Mouse (Mus musculus): ENCODE measurements around the gene Samd13. TPM values are rescaled to one million over a fixed set of nuclear protein-coding genes. Genes with fewer than 3 reads are reported as not detected.

The Samd13 gene
- polyA plus RNA-seq, 2 experiments = 0.06 to 0.15 TPM

- H3K9ac ChIP-seq (replicated peaks) = no peak overlapping the region
- H3K4me2 ChIP-seq (ENCODE audit: low read depth) = no peak overlapping the region
- no peaks in the 10 kb centered on the region for H3K9me3 ChIP-seq (ENCODE audit: control insufficient read depth, low read length)
- no peak for ATAC-seq (ENCODE audit: insufficient read depth)
- DNase-seq (ENCODE audit: low read depth in 3 of 3, low spot score in 3 of 3) = no peak
- no peaks in the 10 kb centered on the region for H3K27me3 ChIP-seq (ENCODE audit: control insufficient read depth, insufficient read depth, low read length)
- H3K4me3 ChIP-seq (ENCODE audit: insufficient read depth in 1 of 2, low read depth in 2 of 2, low read length in 2 of 2) = no peak overlapping the region
- 64% methylated on average over 6 of the region's 6 CpGs for WGBS (ENCODE audit: insufficient replicate concordance)
- H3K4me1 ChIP-seq (replicated peaks; ENCODE audit: control insufficient read depth in 2 of 2, insufficient read depth in 2 of 2, low read length in 1 of 2) = peaks cover under 1 to 1% of the 10 kb centered on the region in 2 experiments
- H3K36me3 ChIP-seq (replicated peaks; ENCODE audit: control insufficient read depth, insufficient read depth, low read depth) = no peaks in the 10 kb centered on the region
- H3K27ac ChIP-seq = no peak overlapping the region
- TF ChIP-seq EP300 (IDR thresholded peaks at IDR 0.05; ENCODE audit: low read depth) (no peak), CTCF (IDR thresholded peaks at IDR 0.05; ENCODE audit: low read depth) (no peak)
Observed at GRCm38 (mm10) chr3:146661001-146661400, 24.4 kb downstream of the Samd13 start.

GRCm38 (mm10) chr3:146659321-146659720 lies 26.1 kb downstream of the Samd13 start:
- Histone ChIP-seq H3K9ac (replicated peaks) (no peak overlapping the region), H3K27ac (no peak overlapping the region), H3K4me1 (replicated peaks; ENCODE audit: control insufficient read depth in 2 of 2, insufficient read depth in 2 of 2, low read length in 1 of 2) (peaks cover 15 to 16% of the 10 kb centered on the region in 2 experiments), H3K27me3 (ENCODE audit: control insufficient read depth, insufficient read depth, low read length) (no peaks in the 10 kb centered on the region), H3K4me3 (ENCODE audit: insufficient read depth in 1 of 2, low read depth in 2 of 2, low read length in 2 of 2) (no peak overlapping the region), H3K9me3 (ENCODE audit: control insufficient read depth, low read length) (no peaks in the 10 kb centered on the region), H3K36me3 (replicated peaks; ENCODE audit: control insufficient read depth, insufficient read depth, low read depth) (no peaks in the 10 kb centered on the region), H3K4me2 (ENCODE audit: low read depth) (no peak overlapping the region)
- no peak for DNase-seq (ENCODE audit: low read depth in 3 of 3, low spot score in 3 of 3)
- 78% methylated on average over 5 of the region's 5 CpGs for WGBS (ENCODE audit: insufficient replicate concordance)
- no peak for TF ChIP-seq EP300 (IDR thresholded peaks at IDR 0.05; ENCODE audit: low read depth)
- no peak for TF ChIP-seq CTCF (IDR thresholded peaks at IDR 0.05; ENCODE audit: low read depth)
- ATAC-seq (ENCODE audit: insufficient read depth) = no peak

DNA sequence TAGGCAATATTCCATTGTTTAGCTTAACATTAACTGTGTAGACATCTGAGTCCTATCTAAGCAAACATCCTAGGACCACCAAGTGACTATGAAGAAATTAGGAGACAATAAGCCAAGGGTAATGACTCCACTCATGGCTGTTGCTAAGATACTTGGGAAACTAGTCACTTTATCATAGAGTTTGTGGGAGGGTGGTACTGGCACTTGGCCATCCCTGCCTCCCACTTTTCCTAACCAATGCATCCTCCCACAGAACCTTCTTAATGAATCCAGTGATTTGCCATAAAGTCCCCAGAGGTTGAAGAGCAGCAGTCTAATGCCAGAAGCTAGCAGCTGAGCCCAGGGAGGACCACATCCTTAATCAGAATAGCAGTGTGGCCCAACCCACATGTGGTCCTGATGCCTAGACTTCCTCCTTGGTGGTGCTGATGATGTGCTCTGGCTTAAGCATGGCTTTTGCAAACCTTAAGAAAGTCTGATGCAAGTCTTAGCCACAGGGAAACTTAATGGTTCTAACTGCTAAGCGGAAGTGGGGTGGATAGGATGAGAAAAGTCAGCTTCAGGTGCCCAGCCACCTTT lies 27.2 kb downstream of the Samd13 start:
- no peak for TF ChIP-seq EP300 (IDR thresholded peaks at IDR 0.05; ENCODE audit: low read depth)
- no peak for TF ChIP-seq CTCF (IDR thresholded peaks at IDR 0.05; ENCODE audit: low read depth)
- H3K36me3 ChIP-seq (replicated peaks; ENCODE audit: control insufficient read depth, insufficient read depth, low read depth) = no peaks in the 10 kb centered on the region
- H3K4me1 ChIP-seq (replicated peaks; ENCODE audit: control insufficient read depth in 2 of 2, insufficient read depth in 2 of 2, low read length in 1 of 2) = peaks cover 26% of the 10 kb centered on the region in 2 experiments
- no peak overlapping the region for H3K27ac ChIP-seq
- H3K4me2 ChIP-seq (ENCODE audit: low read depth) = no peak overlapping the region
- H3K9me3 ChIP-seq (ENCODE audit: control insufficient read depth, low read length) = no peaks in the 10 kb centered on the region
- 91% methylated on average over 1 of the region's 1 CpGs for WGBS (ENCODE audit: insufficient replicate concordance)
- no peak for ATAC-seq (ENCODE audit: insufficient read depth)
- H3K4me3 ChIP-seq (ENCODE audit: insufficient read depth in 1 of 2, low read depth in 2 of 2, low read length in 2 of 2) = no peak overlapping the region
- H3K27me3 ChIP-seq (ENCODE audit: control insufficient read depth, insufficient read depth, low read length) = no peaks in the 10 kb centered on the region
- H3K9ac ChIP-seq (replicated peaks) = no peak overlapping the region
- DNase-seq (ENCODE audit: low read depth in 3 of 3, low spot score in 3 of 3) = no peak

- TF ChIP-seq CTCF (IDR thresholded peaks at IDR 0.05; ENCODE audit: low read depth) (no peak), EP300 (IDR thresholded peaks at IDR 0.05; ENCODE audit: low read depth) (no peak)
- H3K9ac ChIP-seq (replicated peaks) = no peak overlapping the region
- no peak for DNase-seq (ENCODE audit: low read depth in 3 of 3, low spot score in 3 of 3)
- no peaks in the 10 kb centered on the region for H3K27me3 ChIP-seq (ENCODE audit: control insufficient read depth, insufficient read depth, low read length)
- H3K36me3 ChIP-seq (replicated peaks; ENCODE audit: control insufficient read depth, insufficient read depth, low read depth) = no peaks in the 10 kb centered on the region
- WGBS (ENCODE audit: insufficient replicate concordance) = 65% methylated on average over 5 of the region's 5 CpGs
- H3K9me3 ChIP-seq (ENCODE audit: control insufficient read depth, low read length) = no peaks in the 10 kb centered on the region
- no peak overlapping the region for H3K27ac ChIP-seq
- no peak overlapping the region for H3K4me2 ChIP-seq (ENCODE audit: low read depth)
- peaks cover 29 to 31% of the 10 kb centered on the region in 2 experiments for H3K4me1 ChIP-seq (replicated peaks; ENCODE audit: control insufficient read depth in 2 of 2, insufficient read depth in 2 of 2, low read length in 1 of 2)
- ATAC-seq (ENCODE audit: insufficient read depth) = no peak
- H3K4me3 ChIP-seq (ENCODE audit: insufficient read depth in 1 of 2, low read depth in 2 of 2, low read length in 2 of 2) = no peak overlapping the region
Observed at GRCm38 (mm10) chr3:146657433-146657832, 28.0 kb downstream of the Samd13 start.

- H3K4me1 ChIP-seq (replicated peaks; ENCODE audit: control insufficient read depth in 2 of 2, insufficient read depth in 2 of 2, low read length in 1 of 2) = peaks cover 29 to 31% of the 10 kb centered on the region in 2 experiments
- H3K27ac ChIP-seq = peak overlapping the region; percentile 97
- TF ChIP-seq EP300 (IDR thresholded peaks at IDR 0.05; ENCODE audit: low read depth) (peak; percentile 57; the same call in 1 of the 2 replicates), CTCF (IDR thresholded peaks at IDR 0.05; ENCODE audit: low read depth) (no peak)
- H3K9ac ChIP-seq (replicated peaks) = peak overlapping the region; percentile 44
- peak; percentile 81 for ATAC-seq (ENCODE audit: insufficient read depth)
- peak; percentile 62 to 70 (median 69) for DNase-seq (ENCODE audit: low read depth in 3 of 3, low spot score in 3 of 3)
- peak overlapping the region; percentile 53 for H3K4me2 ChIP-seq (ENCODE audit: low read depth)
- no peaks in the 10 kb centered on the region for H3K36me3 ChIP-seq (replicated peaks; ENCODE audit: control insufficient read depth, insufficient read depth, low read depth)
- no peaks in the 10 kb centered on the region for H3K27me3 ChIP-seq (ENCODE audit: control insufficient read depth, insufficient read depth, low read length)
- WGBS (ENCODE audit: insufficient replicate concordance) = 30% methylated on average over 2 of the region's 2 CpGs
- no peaks in the 10 kb centered on the region for H3K9me3 ChIP-seq (ENCODE audit: control insufficient read depth, low read length)
- no peak overlapping the region for H3K4me3 ChIP-seq (ENCODE audit: insufficient read depth in 1 of 2, low read depth in 2 of 2, low read length in 2 of 2)
Observed at GRCm38 (mm10) chr3:146655111-146655577, 30.2 kb downstream of the Samd13 start.
